ENCODE assay signal across 10 mouse cellular contexts in genomic region chr12:79708423-79708733, GRCm38 (mm10).
DNase-seq lines count a peak whose midpoint lies in the region; ATAC-seq and TF ChIP-seq lines count a peak whose summit lies in the region.
"Had no signal": no experiment of that assay in that cellular context is flagged by ENCODE, and none has a peak within 500 bp of the region (broad histone marks: within the 10 kb centered on the region; RNA-seq: fewer than 3 reads in every experiment).

No protein-coding gene starts in this region.

- peaks cover 53% of the 10 kb centered on the region for H3K4me1 ChIP-seq in heart, embryonic 13.5 days
- peaks cover 7% of the 10 kb centered on the region; the same call in 1 of the 2 replicates for H3K4me1 ChIP-seq in midbrain, postnatal 0 days (ENCODE audit: insufficient read depth, low read length)

- 57% methylated on average over 5 of the region's 5 CpGs for WGBS in heart, embryonic 13.5 days
- 50% methylated on average over 5 of the region's 5 CpGs for WGBS in midbrain, postnatal 0 days

- ATAC-seq in heart, embryonic 13.5 days (ENCODE audit: extremely low read depth, insufficient number of reproducible peaks, low FRiP score, low TSS enrichment): no peak
- no peak for ATAC-seq in midbrain, postnatal 0 days (ENCODE audit: low FRiP score)
- no peak for ATAC-seq in megakaryocyte-erythroid progenitor cell, adult 5-6 weeks (replicated peaks; ENCODE audit: low FRiP score, low TSS enrichment, poor library complexity, severe bottlenecking)

- no peaks in the 10 kb centered on the region for H3K9me3 ChIP-seq in heart, embryonic 13.5 days
- no peaks in the 10 kb centered on the region for H3K9me3 ChIP-seq in midbrain, postnatal 0 days (ENCODE audit: low read length)

- DNase-seq in heart, postnatal 14 days: no peak
- DNase-seq in gastrocnemius, adult 8-10 months (ENCODE audit: low spot score in 2 of 2): peak; percentile 12 to 39
- peak; percentile 22 for DNase-seq in kidney, postnatal 14 days
- DNase-seq in midbrain, postnatal 0 days (ENCODE audit: low spot score): peak; percentile 32
- no peak for DNase-seq in adrenal gland, postnatal 14 days
- no peak for DNase-seq in frontal cortex, adult 2 months (ENCODE audit: extremely low spot score in 1 of 2, low spot score in 1 of 2)

- H3K27ac ChIP-seq in heart, embryonic 13.5 days (replicated peaks): peak overlapping the region; percentile 51; the same call in 1 of the 2 replicates
- no peak overlapping the region for H3K27ac ChIP-seq in midbrain, postnatal 0 days (ENCODE audit: low read depth, low read length)

- no peaks in the 10 kb centered on the region for H3K36me3 ChIP-seq in heart, embryonic 13.5 days
- H3K36me3 ChIP-seq in midbrain, postnatal 0 days (ENCODE audit: insufficient read depth, low read length): no peaks in the 10 kb centered on the region

- no peak for TF ChIP-seq CTCF in midbrain, postnatal 0 days (IDR thresholded peaks at IDR 0.05)

- intact Hi-C loops in heart, postnatal 14 days (cut with DNase I): no loop called here

- no peak overlapping the region; the same call in 1 of the 2 replicates for H3K9ac ChIP-seq in heart, embryonic 13.5 days
- H3K9ac ChIP-seq in midbrain, postnatal 0 days (replicated peaks; ENCODE audit: low read length, poor library complexity, severe bottlenecking): no peak overlapping the region

- H3K27me3 ChIP-seq in heart, embryonic 13.5 days (replicated peaks): no peaks in the 10 kb centered on the region
- no peaks in the 10 kb centered on the region for H3K27me3 ChIP-seq in midbrain, postnatal 0 days (ENCODE audit: insufficient read depth, low read length)

- no peak overlapping the region for H3K4me2 ChIP-seq in heart, embryonic 13.5 days
- no peak overlapping the region for H3K4me2 ChIP-seq in midbrain, postnatal 0 days (ENCODE audit: low read depth, low read length, poor library complexity, severe bottlenecking)
- H3K4me2 ChIP-seq: liver, embryonic 11.5 days had no signal

- no peak overlapping the region for H3K4me3 ChIP-seq in heart, embryonic 13.5 days
- no peak overlapping the region for H3K4me3 ChIP-seq in midbrain, postnatal 0 days (ENCODE audit: low read depth, low read length)
- H3K4me3 ChIP-seq: erythroblast, embryonic 14.5 days had no signal

Comparison
In these comparisons a context has a peak if more than half of its experiments do, and no peak if none do; other contexts are left out.
1. DNase-seq: peak in gastrocnemius, adult 8-10 months (2 of 2), kidney, postnatal 14 days (single experiment) and midbrain, postnatal 0 days (single experiment); none in heart, postnatal 14 days (0 of 2), adrenal gland, postnatal 14 days (single experiment) and frontal cortex, adult 2 months (0 of 2).